ENCODE assay signal across 18 mouse cellular contexts in genomic region chr19:36428116-36428515, GRCm38 (mm10).
"Had no signal": no experiment of that assay in that cellular context is flagged by ENCODE, and none has a peak within 500 bp of the region (broad histone marks: within the 10 kb centered on the region; RNA-seq: fewer than 3 reads in every experiment).

No protein-coding gene starts in this region.

- H3K4me3 ChIP-seq: liver, embryonic 12.5 days; megakaryocyte, embryonic 14.5 days; midbrain, embryonic 13.5 days; midbrain, embryonic 15.5 days; neural tube, embryonic 12.5 days had no signal

- H3K27me3 ChIP-seq: liver, embryonic 12.5 days; megakaryocyte, embryonic 14.5 days; midbrain, embryonic 13.5 days; midbrain, embryonic 15.5 days; neural tube, embryonic 12.5 days had no signal

- H3K4me2 ChIP-seq: liver, embryonic 12.5 days; lung, embryonic 14.5 days; midbrain, embryonic 11.5 days; midbrain, embryonic 13.5 days; midbrain, embryonic 15.5 days; neural tube, embryonic 12.5 days had no signal

- H3K9me3 ChIP-seq: liver, embryonic 12.5 days; megakaryocyte, embryonic 14.5 days; midbrain, embryonic 13.5 days; midbrain, embryonic 15.5 days; neural tube, embryonic 12.5 days had no signal

- ATAC-seq: liver, embryonic 12.5 days; midbrain, embryonic 13.5 days; midbrain, embryonic 15.5 days had no signal

- DNase-seq: lung, adult 18-20 months; lung, embryonic 14.5 days; lung, postnatal 10 days; lung, postnatal 4 days; retina, postnatal 1 day; right cerebral cortex, postnatal 25 days; right cerebral cortex, postnatal 4 days; spleen, adult 18-20 months; thymus, adult 2 months; thymus, postnatal 25 days; thymus, postnatal 4 days had no signal

- H3K27ac ChIP-seq: liver, embryonic 12.5 days; liver, embryonic 14.5 days; midbrain, embryonic 13.5 days; midbrain, embryonic 15.5 days; neural tube, embryonic 12.5 days had no signal

- H3K4me1 ChIP-seq: midbrain, embryonic 13.5 days; midbrain, embryonic 15.5 days; neural tube, embryonic 12.5 days had no signal

- H3K36me3 ChIP-seq: liver, embryonic 12.5 days; midbrain, embryonic 13.5 days; midbrain, embryonic 15.5 days; neural tube, embryonic 12.5 days had no signal

- H3K9ac ChIP-seq: liver, embryonic 12.5 days; liver, embryonic 14.5 days; lung, embryonic 14.5 days; midbrain, embryonic 13.5 days; midbrain, embryonic 15.5 days; neural tube, embryonic 12.5 days had no signal
